Mouse (Mus musculus) heart, adult 11 months (tissue): Measurements from ENCODE around the gene Lax1.
"Not testable (repeated sequence)": the region's sequence is repeated elsewhere in the genome, so short reads cannot be mapped to it uniquely, and the experiment has no call there.

Source experiments
- DNase-seq: peaks from one replicate; pipeline ENCODE4 v3.0.0; 2022

The Lax1 gene

GRCm38 (mm10) chr1:133689897-133690296 is at the start of gene Lax1:
Gene Lax1, minus strand, starts transcription at chr1:133690108.
- no peak for DNase-seq

GRCm38 (mm10) chr1:133736664-133737063 is 46.8 kb upstream of the Lax1 start:
- DNase-seq, result no peak

- peak; percentile 93 for DNase-seq
Measured at GRCm38 (mm10) chr1:133735995-133736652, 46.2 kb upstream of the Lax1 start.

GRCm38 (mm10) chr1:133732814-133733213 is 42.9 kb upstream of the Lax1 start:
- DNase-seq, result no peak

GRCm38 (mm10) chr1:133728339-133728738 is 38.4 kb upstream of the Lax1 start:
- DNase-seq, result no peak

GRCm38 (mm10) chr1:133720342-133720741 is 30.4 kb upstream of the Lax1 start:
- no peak for DNase-seq

GRCm38 (mm10) chr1:133718786-133719185 is 28.9 kb upstream of the Lax1 start:
- DNase-seq, result no peak

GRCm38 (mm10) chr1:133718296-133718695 is 28.4 kb upstream of the Lax1 start:
- DNase-seq, result no peak

- DNase-seq, result peak; percentile 91
Measured at GRCm38 (mm10) chr1:133716464-133716863, 26.6 kb upstream of the Lax1 start.

GRCm38 (mm10) chr1:133715191-133715590 is 25.3 kb upstream of the Lax1 start:
- peak; percentile 91 for DNase-seq

- no peak for DNase-seq
Measured at GRCm38 (mm10) chr1:133713009-133713370, 23.1 kb upstream of the Lax1 start.

- DNase-seq, result no peak
Measured at GRCm38 (mm10) chr1:133712288-133713008, 22.5 kb upstream of the Lax1 start.

GRCm38 (mm10) chr1:133711376-133711775 is 21.5 kb upstream of the Lax1 start:
- no peak for DNase-seq

GRCm38 (mm10) chr1:133710895-133711294 is 21.0 kb upstream of the Lax1 start:
- DNase-seq, result peak; percentile 92

GRCm38 (mm10) chr1:133709292-133709691 is 19.4 kb upstream of the Lax1 start:
- DNase-seq, result peak; percentile 81

- DNase-seq, result not testable (repeated sequence)
Measured at GRCm38 (mm10) chr1:133701824-133702223, 11.9 kb upstream of the Lax1 start.

- DNase-seq, result no peak
Measured at GRCm38 (mm10) chr1:133697935-133698620, 8.2 kb upstream of the Lax1 start.

- peak; percentile 88 for DNase-seq
Measured at GRCm38 (mm10) chr1:133695901-133696300, 6.0 kb upstream of the Lax1 start.

GRCm38 (mm10) chr1:133694876-133695275 is 5.0 kb upstream of the Lax1 start:
- DNase-seq, result peak; percentile 97

- DNase-seq, result no peak
Measured at GRCm38 (mm10) chr1:133694301-133694700, 4.4 kb upstream of the Lax1 start.

GRCm38 (mm10) chr1:133693536-133694114 is 3.7 kb upstream of the Lax1 start:
- no peak for DNase-seq

- no peak for DNase-seq
Measured at GRCm38 (mm10) chr1:133692195-133692594, 2.3 kb upstream of the Lax1 start.

GRCm38 (mm10) chr1:133691046-133691445 is 1.1 kb upstream of the Lax1 start:
- no peak for DNase-seq

GRCm38 (mm10) chr1:133688301-133688700 is 1.6 kb downstream of the Lax1 start:
- no peak for DNase-seq
